Mouse (Mus musculus): Measurements from ENCODE around the gene Mov10. TPM values are rescaled to one million over a fixed set of nuclear protein-coding genes. Genes with fewer than 3 reads are reported as not detected.
"Not testable (repeated sequence)": the region's sequence is repeated elsewhere in the genome, so short reads cannot be mapped to it uniquely, and the experiment has no call there.

The Mov10 gene
- polyA plus RNA-seq, 1 experiment from 2014 or later, result 27.1 TPM

GRCm38 (mm10) chr3:104771460-104771859, 46.9 kb downstream of the Mov10 start:
- Histone ChIP-seq H3K9me3 (replicated peaks) (no peaks in the 10 kb centered on the region), H3K9ac (no peak overlapping the region), H3K27me3 (peaks cover 42% of the 10 kb centered on the region), H3K36me3 (no peaks in the 10 kb centered on the region), H3K4me2 (replicated peaks) (no peak overlapping the region), H3K27ac (no peak overlapping the region), H3K4me1 (no peaks in the 10 kb centered on the region), H3K4me3 (no peak overlapping the region)
- ATAC-seq (ENCODE audit: low FRiP score), result no peak
- 70% methylated on average over 6 of the region's 6 CpGs for WGBS

DNA sequence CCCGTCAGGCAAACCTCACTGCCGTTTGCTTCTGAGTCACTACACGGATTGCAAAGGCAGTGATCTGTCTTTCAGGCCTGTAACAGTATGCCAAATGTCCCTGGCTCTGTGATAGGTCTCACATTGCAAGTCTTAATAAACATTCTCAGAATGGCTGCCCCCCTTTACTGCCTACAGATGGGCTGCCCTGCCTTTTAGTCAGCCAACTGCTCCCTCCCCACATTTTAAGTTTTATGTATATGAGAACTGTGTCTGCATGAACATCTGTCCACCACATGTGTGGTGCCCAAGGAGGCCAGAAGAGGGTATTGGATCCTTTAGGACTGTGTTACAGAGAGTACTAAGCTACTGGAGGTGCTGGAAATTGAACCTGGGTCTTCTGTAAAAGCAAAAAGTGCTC, 47.4 kb downstream of the Mov10 start:
- no peaks in the 10 kb centered on the region for H3K36me3 ChIP-seq
- ATAC-seq (ENCODE audit: low FRiP score), result no peak
- peaks cover 36% of the 10 kb centered on the region for H3K27me3 ChIP-seq
- no peak overlapping the region for H3K4me3 ChIP-seq
- no peak overlapping the region for H3K9ac ChIP-seq
- 67% methylated on average over 3 of the region's 3 CpGs for WGBS
- no peaks in the 10 kb centered on the region for H3K4me1 ChIP-seq
- no peaks in the 10 kb centered on the region for H3K9me3 ChIP-seq (replicated peaks)
- H3K27ac ChIP-seq, result no peak overlapping the region
- no peak overlapping the region for H3K4me2 ChIP-seq (replicated peaks)

DNA sequence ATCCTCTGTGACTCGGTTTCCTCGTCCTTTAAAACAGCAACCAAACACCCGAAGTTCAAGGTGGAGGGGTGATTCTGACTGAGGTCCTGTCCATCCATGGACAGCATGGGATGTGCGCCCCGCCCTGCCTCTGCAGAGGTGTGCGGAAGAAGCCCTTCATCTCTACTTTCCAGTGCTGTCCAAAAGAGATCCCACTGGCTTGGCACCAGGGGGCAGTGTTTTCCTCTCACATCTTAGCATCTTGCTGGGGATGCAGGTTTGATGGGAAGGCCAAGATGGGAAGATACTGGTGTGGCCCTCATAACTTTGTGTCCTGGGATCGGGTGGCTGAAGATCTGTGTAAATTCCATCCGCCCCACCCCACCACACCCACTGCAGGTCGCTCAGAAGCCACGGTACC, 48.3 kb downstream of the Mov10 start:
- no peaks in the 10 kb centered on the region for H3K4me1 ChIP-seq
- ATAC-seq (ENCODE audit: low FRiP score), result no peak
- H3K27me3 ChIP-seq, result peaks cover 30% of the 10 kb centered on the region
- no peak overlapping the region for H3K4me3 ChIP-seq
- H3K9me3 ChIP-seq (replicated peaks), result no peaks in the 10 kb centered on the region
- H3K27ac ChIP-seq, result no peak overlapping the region
- no peaks in the 10 kb centered on the region for H3K36me3 ChIP-seq
- no peak overlapping the region for H3K4me2 ChIP-seq (replicated peaks)
- H3K9ac ChIP-seq, result no peak overlapping the region
- WGBS, result 61% methylated on average over 10 of the region's 10 CpGs

GRCm38 (mm10) chr3:104769135-104769534, 49.2 kb downstream of the Mov10 start:
- Histone ChIP-seq H3K4me3 (no peak overlapping the region), H3K36me3 (no peaks in the 10 kb centered on the region), H3K9me3 (replicated peaks) (no peaks in the 10 kb centered on the region), H3K4me2 (replicated peaks) (no peak overlapping the region), H3K27me3 (peaks cover 28% of the 10 kb centered on the region), H3K27ac (no peak overlapping the region), H3K4me1 (no peaks in the 10 kb centered on the region), H3K9ac (no peak overlapping the region)
- 23% methylated on average over 3 of the region's 3 CpGs for WGBS
- ATAC-seq (ENCODE audit: low FRiP score), result no peak

DNA sequence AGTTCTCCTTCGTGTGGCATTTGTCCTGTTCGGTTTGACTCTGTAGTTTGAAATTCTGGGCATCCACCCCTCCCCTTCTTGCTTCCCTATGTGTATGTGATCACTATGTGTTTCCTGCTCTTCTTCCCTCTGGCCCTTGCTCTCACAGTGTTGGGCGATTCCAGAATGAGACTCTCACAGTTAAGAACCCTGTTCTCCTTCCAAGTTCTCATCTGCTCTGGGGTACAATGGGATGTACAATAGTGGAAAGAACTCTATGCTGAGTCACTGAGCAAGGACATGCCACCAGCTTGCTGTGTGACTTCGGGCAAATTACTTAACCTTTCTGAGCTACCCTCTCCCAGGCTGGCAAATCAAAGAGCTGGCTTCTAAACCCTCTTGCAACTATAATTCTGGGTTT, 50.6 kb downstream of the Mov10 start:
- Histone ChIP-seq H3K4me1 (no peaks in the 10 kb centered on the region), H3K36me3 (no peaks in the 10 kb centered on the region), H3K4me2 (replicated peaks) (no peak overlapping the region), H3K9ac (no peak overlapping the region), H3K27ac (no peak overlapping the region), H3K27me3 (peaks cover 23% of the 10 kb centered on the region), H3K4me3 (no peak overlapping the region), H3K9me3 (replicated peaks) (no peaks in the 10 kb centered on the region)
- ATAC-seq (ENCODE audit: low FRiP score), result no peak
- 85% methylated on average over 4 of the region's 4 CpGs for WGBS

- Histone ChIP-seq H3K4me3 (no peak overlapping the region), H3K4me1 (no peaks in the 10 kb centered on the region), H3K9ac (no peak overlapping the region), H3K4me2 (replicated peaks) (no peak overlapping the region), H3K9me3 (replicated peaks) (no peaks in the 10 kb centered on the region), H3K27ac (no peak overlapping the region), H3K36me3 (no peaks in the 10 kb centered on the region), H3K27me3 (peaks cover 18% of the 10 kb centered on the region)
- WGBS, result 56% methylated on average over 2 of the region's 2 CpGs
- ATAC-seq (ENCODE audit: low FRiP score), result no peak
Measured at GRCm38 (mm10) chr3:104767141-104767540, 51.2 kb downstream of the Mov10 start.

GRCm38 (mm10) chr3:104765021-104765420, 53.3 kb downstream of the Mov10 start:
- Histone ChIP-seq H3K9me3 (replicated peaks) (no peaks in the 10 kb centered on the region), H3K4me2 (replicated peaks) (no peak overlapping the region), H3K4me3 (no peak overlapping the region), H3K4me1 (0 out of 2 replicates have a peak, but pooled peaks cover 2% of the 10 kb centered on the region), H3K36me3 (no peaks in the 10 kb centered on the region), H3K27ac (no peak overlapping the region), H3K9ac (no peak overlapping the region), H3K27me3 (peaks cover 19% of the 10 kb centered on the region; the same call in 1 of the 2 replicates)
- WGBS, result 18% methylated on average over 4 of the region's 4 CpGs
- no peak for ATAC-seq (ENCODE audit: low FRiP score)

DNA sequence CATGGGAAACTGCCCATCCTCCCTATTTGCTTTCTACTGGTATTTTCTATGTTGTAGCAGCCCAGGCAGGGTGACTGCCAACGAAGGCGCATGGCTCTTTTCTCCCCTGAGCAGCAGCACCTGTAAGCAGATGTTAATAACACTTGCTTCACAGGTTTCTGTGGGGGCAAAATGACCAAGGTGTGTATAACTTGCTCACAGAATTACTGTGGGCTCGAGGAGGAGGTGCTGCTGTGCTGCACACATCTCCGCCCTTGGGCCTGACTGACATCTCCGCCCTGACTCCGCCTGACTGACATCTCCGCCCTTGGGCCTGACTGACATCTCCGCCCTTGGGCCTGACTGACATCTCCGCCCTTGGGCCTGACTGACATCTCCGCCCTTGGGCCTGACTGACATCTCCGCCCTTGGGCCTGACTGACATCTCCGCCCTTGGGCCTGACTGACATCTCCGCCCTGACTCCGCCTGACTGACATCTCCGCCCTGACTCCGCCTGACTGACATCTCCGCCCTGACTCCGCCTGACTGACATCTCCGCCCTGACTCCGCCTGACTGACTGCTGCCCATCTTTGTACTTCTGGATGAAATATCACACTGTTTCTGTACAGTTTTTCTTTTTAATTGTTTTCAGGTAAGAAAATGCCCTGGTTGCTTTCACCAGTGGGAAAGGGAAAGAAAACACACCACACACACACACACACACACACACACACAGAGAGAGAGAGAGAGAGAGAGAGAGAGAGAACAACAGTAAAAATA, 56.1 kb downstream of the Mov10 start:
- not testable (repeated sequence) for H3K9me3 ChIP-seq (replicated peaks); ATAC-seq (ENCODE audit: low FRiP score); H3K4me2 ChIP-seq (replicated peaks); H3K4me3 ChIP-seq; H3K27ac ChIP-seq; H3K9ac ChIP-seq; H3K4me1 ChIP-seq; H3K36me3 ChIP-seq
- 23% methylated on average over 20 of the region's 20 CpGs for WGBS
- peaks cover 24% of the 10 kb centered on the region; the same call in 1 of the 2 replicates for H3K27me3 ChIP-seq

- Histone ChIP-seq H3K4me1 (peaks cover 10% of the 10 kb centered on the region; the same call in 1 of the 2 replicates), H3K27ac (no peak overlapping the region), H3K9me3 (replicated peaks) (no peaks in the 10 kb centered on the region), H3K36me3 (no peaks in the 10 kb centered on the region), H3K27me3 (peaks cover 27% of the 10 kb centered on the region; the same call in 1 of the 2 replicates), H3K4me3 (peak overlapping the region; percentile 32), H3K9ac (peak overlapping the region; percentile 24; the same call in 1 of the 2 replicates), H3K4me2 (replicated peaks) (peak overlapping the region; percentile 55)
- no peak for ATAC-seq (ENCODE audit: low FRiP score)
- 13% methylated on average over 5 of the region's 5 CpGs for WGBS
Measured at GRCm38 (mm10) chr3:104758869-104759268, 59.5 kb downstream of the Mov10 start.

DNA sequence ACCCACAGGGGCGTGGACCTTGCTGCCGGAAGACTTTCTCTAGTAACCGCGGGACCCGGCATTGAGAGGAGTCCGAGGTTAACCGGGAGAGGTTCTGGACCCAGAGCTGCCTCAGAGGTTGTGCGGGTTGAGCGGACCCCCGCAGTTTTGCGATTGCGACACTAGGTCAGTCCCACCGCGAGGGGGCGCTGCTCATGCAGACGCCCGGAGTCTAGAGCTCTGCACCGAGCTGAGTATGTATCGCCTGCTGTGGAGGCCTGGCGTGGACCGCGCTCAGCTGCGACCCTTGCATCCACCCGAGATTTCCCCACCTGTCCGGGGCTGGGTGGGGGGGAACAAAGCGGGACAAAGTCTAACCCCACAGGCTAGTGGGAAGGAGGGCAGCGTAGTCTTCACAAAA, 60.0 kb downstream of the Mov10 start:
- H3K4me1 ChIP-seq, result peaks cover 10% of the 10 kb centered on the region; the same call in 1 of the 2 replicates
- peak; percentile 81 for ATAC-seq (ENCODE audit: low FRiP score)
- H3K4me2 ChIP-seq (replicated peaks), result peak overlapping the region; percentile 55
- H3K4me3 ChIP-seq, result peak overlapping the region; percentile 32
- peak overlapping the region; percentile 24; the same call in 1 of the 2 replicates for H3K9ac ChIP-seq
- H3K27me3 ChIP-seq, result peaks cover 30% of the 10 kb centered on the region
- WGBS, result 2% methylated on average over 27 of the region's 27 CpGs
- no peaks in the 10 kb centered on the region for H3K9me3 ChIP-seq (replicated peaks)
- no peaks in the 10 kb centered on the region for H3K36me3 ChIP-seq
- no peak overlapping the region for H3K27ac ChIP-seq

DNA sequence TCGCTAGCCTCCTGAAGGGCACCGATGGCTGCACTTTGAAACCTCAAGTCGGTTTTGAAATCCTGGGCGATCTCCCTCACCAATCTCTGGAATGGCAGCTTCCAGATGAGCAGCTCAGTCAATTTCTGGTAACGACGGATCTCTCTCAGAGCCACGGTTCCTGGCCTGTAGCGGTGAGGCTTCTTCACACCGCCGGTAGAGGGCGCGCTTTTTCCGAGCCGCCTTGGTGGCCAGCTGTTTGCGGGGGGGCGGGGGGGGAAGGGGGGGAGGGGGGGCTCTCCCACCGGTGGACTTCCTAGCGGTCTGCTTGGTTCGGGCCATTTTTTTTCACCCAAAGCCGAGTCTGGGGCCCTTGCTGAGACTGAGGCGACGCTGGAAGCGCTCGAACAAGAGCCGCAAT, 65.5 kb downstream of the Mov10 start:
- H3K4me3 ChIP-seq; H3K9ac ChIP-seq; ATAC-seq (ENCODE audit: low FRiP score); H3K36me3 ChIP-seq; H3K4me1 ChIP-seq; H3K27me3 ChIP-seq; H3K4me2 ChIP-seq (replicated peaks); H3K27ac ChIP-seq; H3K9me3 ChIP-seq (replicated peaks): not testable (repeated sequence)
- WGBS, result 17% methylated on average over 22 of the region's 25 CpGs

Data from hindbrain, embryonic 12.5 days (tissue).